11 mouse cellular contexts compared by ENCODE assay signal in the genomic region with DNA sequence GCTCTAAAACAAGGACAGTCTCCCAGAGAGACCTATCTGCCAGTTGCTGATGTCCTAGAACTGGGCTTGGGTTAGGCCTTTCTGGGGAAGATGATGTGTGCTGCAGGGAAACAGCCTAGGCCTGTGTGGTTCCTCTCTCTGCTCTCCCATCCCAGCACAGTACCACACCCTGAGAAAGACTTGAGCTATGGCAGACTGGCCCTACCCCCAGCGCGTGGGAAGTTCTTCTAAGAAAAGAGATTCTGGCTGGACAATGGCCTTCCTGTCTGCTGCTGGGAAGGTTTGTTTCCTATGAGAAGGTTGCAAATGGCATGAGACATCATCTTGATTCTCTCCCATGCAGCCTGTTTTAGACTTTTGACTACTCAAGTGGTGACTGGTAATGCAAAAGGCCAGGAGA.
DNase-seq lines count a peak whose midpoint lies in the region; ATAC-seq and TF ChIP-seq lines count a peak whose summit lies in the region.
"Had no signal": no experiment of that assay in that cellular context is flagged by ENCODE, and none has a peak within 500 bp of the region (broad histone marks: within the 10 kb centered on the region; RNA-seq: fewer than 3 reads in every experiment).

No protein-coding gene starts in this region.

- TF ChIP-seq CTCF in hindbrain, postnatal 0 days (IDR thresholded peaks at IDR 0.05; ENCODE audit: low read depth), result no peak

- no peak overlapping the region for H3K4me3 ChIP-seq in hindbrain, embryonic 10.5 days
- H3K4me3 ChIP-seq in hindbrain, postnatal 0 days (ENCODE audit: low read length), result no peak overlapping the region
- no peak overlapping the region for H3K4me3 ChIP-seq in midbrain, embryonic 15.5 days
- H3K4me3 ChIP-seq in midbrain, embryonic 11.5 days (ENCODE audit: low read depth, low read length), result no peak overlapping the region
- H3K4me3 ChIP-seq in myocyte, result no peak overlapping the region

- peaks cover 44% of the 10 kb centered on the region for H3K4me1 ChIP-seq in hindbrain, embryonic 10.5 days (replicated peaks)
- H3K4me1 ChIP-seq in hindbrain, postnatal 0 days (ENCODE audit: insufficient read depth, low read length), result peaks cover 4% of the 10 kb centered on the region; the same call in 1 of the 2 replicates
- peaks cover 2% of the 10 kb centered on the region; the same call in 1 of the 2 replicates for H3K4me1 ChIP-seq in midbrain, embryonic 15.5 days
- peaks cover 10% of the 10 kb centered on the region for H3K4me1 ChIP-seq in midbrain, embryonic 11.5 days (ENCODE audit: control insufficient read depth, insufficient read depth, low read length)

- no peaks in the 10 kb centered on the region for H3K9me3 ChIP-seq in hindbrain, embryonic 10.5 days
- no peaks in the 10 kb centered on the region for H3K9me3 ChIP-seq in hindbrain, postnatal 0 days (ENCODE audit: low read length)
- H3K9me3 ChIP-seq in midbrain, embryonic 15.5 days, result no peaks in the 10 kb centered on the region
- no peaks in the 10 kb centered on the region for H3K9me3 ChIP-seq in midbrain, embryonic 11.5 days (ENCODE audit: control insufficient read depth, low read length)

- no peak overlapping the region for H3K4me2 ChIP-seq in hindbrain, postnatal 0 days (ENCODE audit: low read depth, low read length)
- no peak overlapping the region for H3K4me2 ChIP-seq in midbrain, embryonic 15.5 days
- H3K4me2 ChIP-seq in midbrain, embryonic 11.5 days, result no peak overlapping the region
- H3K4me2 ChIP-seq in myocyte (ENCODE audit: low read depth), result peak overlapping the region; percentile 0

- no peak for TF ChIP-seq POLR2A in myocyte (IDR thresholded peaks at IDR 0.05; ENCODE audit: insufficient read length, low read depth)

- peaks cover 88% of the 10 kb centered on the region for H3K79me2 ChIP-seq in myocyte (ENCODE audit: control insufficient read depth, insufficient read depth)

- H3K27me3 ChIP-seq in hindbrain, embryonic 10.5 days (ENCODE audit: insufficient read depth, poor library complexity, severe bottlenecking), result no peaks in the 10 kb centered on the region
- no peaks in the 10 kb centered on the region for H3K27me3 ChIP-seq in hindbrain, postnatal 0 days (ENCODE audit: insufficient read depth, low read length)
- no peaks in the 10 kb centered on the region for H3K27me3 ChIP-seq in midbrain, embryonic 15.5 days (replicated peaks)
- no peaks in the 10 kb centered on the region for H3K27me3 ChIP-seq in midbrain, embryonic 11.5 days (ENCODE audit: control insufficient read depth, insufficient read depth, low read length)
- no peaks in the 10 kb centered on the region for H3K27me3 ChIP-seq in myocyte (ENCODE audit: control insufficient read depth, insufficient read depth, insufficient read length)

- no peak for ATAC-seq in hindbrain, postnatal 0 days
- no peak for ATAC-seq in midbrain, embryonic 15.5 days (replicated peaks)
- no peak for ATAC-seq in midbrain, embryonic 11.5 days (ENCODE audit: low FRiP score)

- DNase-seq in hindbrain, embryonic 10.5 days (ENCODE audit: low spot score), result no peak
- no peak for DNase-seq in hindbrain, postnatal 0 days (ENCODE audit: low spot score)
- DNase-seq in midbrain, embryonic 11.5 days (ENCODE audit: low spot score, missing footprints), result no peak
- peak; percentile 36 to 75 for DNase-seq in kidney, postnatal 25 days
- no peak for DNase-seq in frontal cortex, postnatal 25 days (ENCODE audit: low spot score in 2 of 2)
- no peak for DNase-seq in urinary bladder, postnatal 10 days (ENCODE audit: low spot score)
- DNase-seq: liver; spleen, adult 18-20 months; thymus, adult 2 months had no signal

- H3ac ChIP-seq in myocyte (ENCODE audit: control insufficient read depth, insufficient read length), result no peak overlapping the region

- peak overlapping the region; percentile 62; the same call in 1 of the 2 replicates for H3K27ac ChIP-seq in hindbrain, embryonic 10.5 days
- no peak overlapping the region for H3K27ac ChIP-seq in hindbrain, postnatal 0 days
- H3K27ac ChIP-seq in midbrain, embryonic 15.5 days, result 0 out of 2 replicates have a peak overlapping the region, but pooled peaks have one; percentile 8
- no peak overlapping the region for H3K27ac ChIP-seq in midbrain, embryonic 11.5 days (ENCODE audit: low read depth, low read length)

- 74% methylated on average over 2 of the region's 2 CpGs for WGBS in hindbrain, embryonic 10.5 days
- WGBS in hindbrain, postnatal 0 days, result 69% methylated on average over 2 of the region's 2 CpGs
- 72% methylated on average over 2 of the region's 2 CpGs for WGBS in midbrain, embryonic 15.5 days
- 80% methylated on average over 2 of the region's 2 CpGs for WGBS in midbrain, embryonic 11.5 days

- no peak overlapping the region for H3K9ac ChIP-seq in hindbrain, postnatal 0 days (replicated peaks; ENCODE audit: low read length)
- no peak overlapping the region for H3K9ac ChIP-seq in midbrain, embryonic 15.5 days
- no peak overlapping the region for H3K9ac ChIP-seq in midbrain, embryonic 11.5 days (ENCODE audit: low read length)

- H3K36me3 ChIP-seq in hindbrain, embryonic 10.5 days, result peaks cover 6% of the 10 kb centered on the region
- H3K36me3 ChIP-seq in hindbrain, postnatal 0 days (ENCODE audit: insufficient read depth, low read length), result no peaks in the 10 kb centered on the region
- H3K36me3 ChIP-seq in midbrain, embryonic 15.5 days (replicated peaks), result no peaks in the 10 kb centered on the region
- H3K36me3 ChIP-seq in midbrain, embryonic 11.5 days (ENCODE audit: control insufficient read depth, insufficient read depth, low read length), result no peaks in the 10 kb centered on the region
- H3K36me3 ChIP-seq in myocyte (ENCODE audit: control insufficient read depth, insufficient read depth), result peaks cover 5% of the 10 kb centered on the region

TF ChIP-seq in myocyte, 11 proteins besides CTCF, POLR2A, EP300 and RAD21:
- TF ChIP-seq MYOD1 (IDR thresholded peaks at IDR 0.05; ENCODE audit: control insufficient read depth in 1 of 3, insufficient read length in 2 of 3, low read depth in 2 of 3), result no peak
- TF ChIP-seq REST (IDR thresholded peaks at IDR 0.05; ENCODE audit: insufficient read depth, insufficient read length), result no peak
- no peak for TF ChIP-seq MYOG (IDR thresholded peaks at IDR 0.05; ENCODE audit: control insufficient read depth in 1 of 3, insufficient read depth in 1 of 3, insufficient read length in 2 of 3, low read depth in 2 of 3)
- no peak for TF ChIP-seq TCF12 (IDR thresholded peaks at IDR 0.05; ENCODE audit: insufficient read depth, poor library complexity, severe bottlenecking)
- no peak for TF ChIP-seq MAX (IDR thresholded peaks at IDR 0.05; ENCODE audit: low read depth)
- no peak for TF ChIP-seq TCF3 (IDR thresholded peaks at IDR 0.05; ENCODE audit: insufficient read length, low read depth)
- TF ChIP-seq SRF (IDR thresholded peaks at IDR 0.05; ENCODE audit: control insufficient read depth, insufficient read length, low read depth), result no peak
- TF ChIP-seq CEBPB (IDR thresholded peaks at IDR 0.05; ENCODE audit: insufficient read depth, poor library complexity, severe bottlenecking), result no peak

Comparison
In these comparisons a context has a peak if more than half of its experiments do, and no peak if none do; other contexts are left out.
1. H3K27ac ChIP-seq: peak in hindbrain, embryonic 10.5 days (single experiment) and midbrain, embryonic 15.5 days (single experiment); none in hindbrain, postnatal 0 days (single experiment) and midbrain, embryonic 11.5 days (single experiment).
2. DNase-seq: peak in kidney, postnatal 25 days (2 of 2); none in hindbrain, embryonic 10.5 days (single experiment), hindbrain, postnatal 0 days (single experiment), midbrain, embryonic 11.5 days (single experiment), frontal cortex, postnatal 25 days (0 of 2) and urinary bladder, postnatal 10 days (single experiment).